In the genomic region with DNA sequence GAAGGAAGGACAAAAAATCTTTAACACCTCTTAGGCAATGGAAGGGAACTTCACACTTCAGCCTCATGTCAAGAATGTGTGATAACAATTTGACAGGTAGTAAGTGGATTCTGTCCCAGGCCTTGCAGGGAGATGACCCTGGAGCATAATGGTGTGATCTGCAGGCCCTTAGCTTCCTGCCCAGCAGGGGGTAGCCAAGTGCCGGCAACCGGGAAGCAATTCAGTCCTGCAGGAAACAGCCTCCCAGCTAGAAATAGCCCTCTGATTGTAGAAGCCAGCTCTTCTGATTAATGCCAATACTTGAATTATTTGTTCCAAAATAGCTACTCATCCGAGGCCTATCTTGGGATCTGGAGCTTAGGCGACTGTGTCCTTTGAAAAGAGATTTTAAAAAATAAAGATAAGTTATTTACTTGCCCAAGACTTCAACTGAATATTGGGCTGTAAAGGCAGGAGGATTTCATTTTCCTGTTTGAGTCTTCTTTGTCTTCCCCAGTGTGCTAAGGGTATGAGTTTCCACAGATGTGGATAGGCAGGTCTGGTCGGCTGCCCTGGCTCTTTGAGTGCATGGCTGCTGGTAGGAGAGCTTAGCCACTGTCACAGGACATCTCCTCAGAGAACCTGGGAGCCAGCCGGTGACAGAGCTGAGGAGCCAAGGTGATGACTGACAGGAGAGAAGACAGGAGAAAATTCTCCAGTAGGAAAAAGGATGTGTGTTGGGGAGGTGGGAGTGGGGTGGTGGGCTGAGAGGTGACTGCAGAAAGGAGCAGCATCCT, we compare ENCODE assay signal across 8 mouse cellular contexts.
A peak's percentile ranks its signal among the peaks of the same experiment; 100 is the strongest.
DNase-seq lines count a peak whose midpoint lies in the region; ATAC-seq and TF ChIP-seq lines count a peak whose summit lies in the region.

No protein-coding gene starts in this region.

- no peak for ATAC-seq in liver, embryonic 12.5 days
- no peak for ATAC-seq in intestine, postnatal 0 days
- no peak for ATAC-seq in limb, embryonic 14.5 days (ENCODE audit: low FRiP score, low read depth)
- peak; percentile 81 for ATAC-seq in neural tube, embryonic 11.5 days (ENCODE audit: insufficient read depth, low FRiP score, low TSS enrichment)

- no peak overlapping the region for H3K27ac ChIP-seq in liver, embryonic 12.5 days
- no peak overlapping the region for H3K27ac ChIP-seq in heart, adult 2 months
- H3K27ac ChIP-seq in intestine, postnatal 0 days (ENCODE audit: low read depth, low read length): no peak overlapping the region
- no peak overlapping the region for H3K27ac ChIP-seq in limb, embryonic 14.5 days (replicated peaks; ENCODE audit: low read depth, low read length)
- 0 out of 2 replicates have a peak overlapping the region, but pooled peaks have one; percentile 50 for H3K27ac ChIP-seq in neural tube, embryonic 11.5 days (ENCODE audit: low read depth, low read length)

- no peaks in the 10 kb centered on the region for H3K4me1 ChIP-seq in liver, embryonic 12.5 days
- H3K4me1 ChIP-seq in heart, adult 2 months (ENCODE audit: control insufficient read depth, insufficient read depth, low read length): no peaks in the 10 kb centered on the region; the same call in 1 of the 2 replicates
- H3K4me1 ChIP-seq in intestine, postnatal 0 days (replicated peaks; ENCODE audit: control insufficient read depth, insufficient read depth, low read length): no peaks in the 10 kb centered on the region
- no peaks in the 10 kb centered on the region for H3K4me1 ChIP-seq in limb, embryonic 14.5 days (ENCODE audit: control insufficient read depth, insufficient read depth, low read length)
- H3K4me1 ChIP-seq in neural tube, embryonic 11.5 days (ENCODE audit: control insufficient read depth, insufficient read depth, low read length): no peaks in the 10 kb centered on the region

- peak; percentile 46 for DNase-seq in liver
- DNase-seq in embryo, embryonic 9.5 days (ENCODE audit: extremely low spot score): peak; percentile 78
- peak; percentile 68 to 70 for DNase-seq in heart, adult 2 months
- DNase-seq in limb, embryonic 14.5 days (ENCODE audit: low spot score): peak; percentile 57
- peak; percentile 81 for DNase-seq in neural tube, embryonic 11.5 days (ENCODE audit: low spot score)
- peak; percentile 14 for DNase-seq in testis, postnatal 14 days (ENCODE audit: low spot score)

- no peaks in the 10 kb centered on the region for H3K27me3 ChIP-seq in liver, embryonic 12.5 days (replicated peaks)
- no peaks in the 10 kb centered on the region for H3K27me3 ChIP-seq in heart, adult 2 months (ENCODE audit: control insufficient read depth, insufficient read depth, low read length)
- no peaks in the 10 kb centered on the region for H3K27me3 ChIP-seq in intestine, postnatal 0 days (replicated peaks; ENCODE audit: control insufficient read depth, insufficient read depth, low read length)
- H3K27me3 ChIP-seq in limb, embryonic 14.5 days (ENCODE audit: control insufficient read depth, insufficient read depth, low read length): no peaks in the 10 kb centered on the region
- H3K27me3 ChIP-seq in neural tube, embryonic 11.5 days (ENCODE audit: control insufficient read depth, insufficient read depth, low read length): no peaks in the 10 kb centered on the region

- intact Hi-C loops in heart, adult 2 months (cut with DNase I): loop anchor here (5.0 to 10.0 kb wide), 4 partner anchors 467 to 1613 kb away; a partner anchor contains a TSS

- H3K4me2 ChIP-seq in liver, embryonic 12.5 days: no peak overlapping the region
- H3K4me2 ChIP-seq in intestine, postnatal 0 days (replicated peaks; ENCODE audit: low read depth): no peak overlapping the region
- H3K4me2 ChIP-seq in limb, embryonic 14.5 days (replicated peaks; ENCODE audit: low read depth, low read length, severe bottlenecking): no peak overlapping the region
- H3K4me2 ChIP-seq in neural tube, embryonic 11.5 days (ENCODE audit: low read depth): no peak overlapping the region

- H3K4me3 ChIP-seq in liver, embryonic 12.5 days: no peak overlapping the region
- H3K4me3 ChIP-seq in heart, adult 2 months: no peak overlapping the region
- no peak overlapping the region for H3K4me3 ChIP-seq in intestine, postnatal 0 days (ENCODE audit: low read depth, low read length)
- no peak overlapping the region for H3K4me3 ChIP-seq in limb, embryonic 14.5 days (replicated peaks; ENCODE audit: low read length)
- no peak overlapping the region for H3K4me3 ChIP-seq in neural tube, embryonic 11.5 days (ENCODE audit: low read depth, low read length)

- TF ChIP-seq CTCF in heart, adult 2 months (IDR thresholded peaks at IDR 0.05): peak; percentile 82
- peak; percentile 82 for TF ChIP-seq CTCF in intestine, postnatal 0 days (IDR thresholded peaks at IDR 0.05; ENCODE audit: low read depth)

- H3K9me3 ChIP-seq in liver, embryonic 12.5 days (replicated peaks): no peaks in the 10 kb centered on the region
- H3K9me3 ChIP-seq in intestine, postnatal 0 days (ENCODE audit: control insufficient read depth): no peaks in the 10 kb centered on the region
- H3K9me3 ChIP-seq in limb, embryonic 14.5 days (ENCODE audit: control insufficient read depth, low read length): no peaks in the 10 kb centered on the region
- no peaks in the 10 kb centered on the region for H3K9me3 ChIP-seq in neural tube, embryonic 11.5 days (ENCODE audit: control insufficient read depth, low read length)

- TF ChIP-seq EP300 in heart, adult 2 months (IDR thresholded peaks at IDR 0.05; ENCODE audit: insufficient read depth, low read depth, low read length): peak; percentile 55; the same call in 1 of the 2 replicates

- TF ChIP-seq POLR2A in heart, adult 2 months (IDR thresholded peaks at IDR 0.05; ENCODE audit: insufficient read depth, low read depth, low read length): no peak
- TF ChIP-seq POLR2A in limb, embryonic 14.5 days (IDR thresholded peaks at IDR 0.05; ENCODE audit: borderline replicate concordance, extremely low read depth, insufficient read depth, insufficient read length): no peak

- 15% methylated on average over 6 of the region's 6 CpGs for WGBS in liver, embryonic 12.5 days (ENCODE audit: insufficient replicate concordance)
- WGBS in heart, adult 2 months: 8% methylated on average over 6 of the region's 6 CpGs
- 15% methylated on average over 6 of the region's 6 CpGs for WGBS in intestine, postnatal 0 days
- 11% methylated on average over 6 of the region's 6 CpGs for WGBS in limb, embryonic 14.5 days
- 22% methylated on average over 6 of the region's 6 CpGs for WGBS in neural tube, embryonic 11.5 days

- H3K9ac ChIP-seq in liver, embryonic 12.5 days: no peak overlapping the region
- no peak overlapping the region for H3K9ac ChIP-seq in heart, adult 2 months (ENCODE audit: low read depth, low read length)
- H3K9ac ChIP-seq in intestine, postnatal 0 days (ENCODE audit: low read depth, low read length): no peak overlapping the region
- H3K9ac ChIP-seq in limb, embryonic 14.5 days (ENCODE audit: low read depth, low read length, severe bottlenecking): no peak overlapping the region
- H3K9ac ChIP-seq in neural tube, embryonic 11.5 days (ENCODE audit: low read length): peak overlapping the region; percentile 23; the same call in 1 of the 2 replicates

- no peaks in the 10 kb centered on the region for H3K79me2 ChIP-seq in heart, adult 2 months (replicated peaks; ENCODE audit: control insufficient read depth, insufficient read depth, low read length)

- no peaks in the 10 kb centered on the region for H3K36me3 ChIP-seq in liver, embryonic 12.5 days
- H3K36me3 ChIP-seq in heart, adult 2 months (ENCODE audit: control insufficient read depth, insufficient read depth, low read length): no peaks in the 10 kb centered on the region
- no peaks in the 10 kb centered on the region for H3K36me3 ChIP-seq in intestine, postnatal 0 days (ENCODE audit: control insufficient read depth, insufficient read depth)
- no peaks in the 10 kb centered on the region for H3K36me3 ChIP-seq in limb, embryonic 14.5 days (ENCODE audit: control insufficient read depth, insufficient read depth, low read length)
- H3K36me3 ChIP-seq in neural tube, embryonic 11.5 days (ENCODE audit: control insufficient read depth, insufficient read depth, low read length): no peaks in the 10 kb centered on the region

Comparison
In these comparisons a context has a peak if more than half of its experiments do, and no peak if none do; other contexts are left out.
1. DNase-seq: peak in every context shown above with its lines; median percentile 81 in neural tube, embryonic 11.5 days; 78 in embryo, embryonic 9.5 days; 69 in heart, adult 2 months; 57 in limb, embryonic 14.5 days; 46 in liver; 14 in testis, postnatal 14 days.